Mouse (Mus musculus): ENCODE measurements around the gene Eng. TPM values are rescaled to one million over a fixed set of nuclear protein-coding genes. Genes with fewer than 3 reads are reported as not detected.

Gene Eng
- total and polyA plus RNA-seq, 3 experiments: 0.08 to 0.47 (median 0.13) TPM

DNA sequence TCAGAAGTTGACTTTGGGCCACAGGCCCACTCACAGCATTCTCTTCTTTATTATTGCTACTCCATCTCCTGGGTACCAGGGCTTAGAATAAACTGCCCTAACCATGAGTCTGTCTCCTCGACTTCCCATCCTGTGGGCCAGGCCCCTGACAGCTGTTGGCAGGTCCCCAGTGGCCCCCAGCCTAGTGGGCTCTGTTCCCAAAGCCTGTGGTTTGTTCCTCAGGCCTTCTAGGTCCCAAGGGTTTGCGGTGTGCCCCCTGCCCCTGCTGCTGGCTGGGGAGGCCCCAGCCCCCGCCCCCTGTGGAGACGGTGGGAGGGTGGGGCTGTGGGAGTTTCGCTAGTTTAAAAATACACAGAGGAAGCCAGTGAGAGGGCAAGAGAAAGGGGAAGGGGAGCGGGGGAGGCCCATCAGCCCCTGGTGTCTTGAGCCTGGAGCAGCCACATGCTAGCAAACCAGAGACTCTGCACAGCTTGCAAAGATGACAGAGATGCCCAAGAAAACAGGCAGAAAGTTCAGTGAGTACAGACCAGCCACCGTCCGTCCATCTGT, 74.4 kb downstream of the Eng start, which contains the start of gene Sh2d3c:
Sh2d3c (plus strand) TSS at position 375 of the 549 bp plus-strand sequence.
- dilution Hi-C loops (cut with MboI; ENCODE audit: extremely low pct_ligation_motif_present, extremely low pct_unique_long_range_greater_than_20kb, low sequenced_read_pairs) (no loop called here), in situ Hi-C loops (cut with MboI; ENCODE audit: low pct_ligation_motif_present, low pct_unique_long_range_greater_than_20kb, low sequenced_read_pairs) (no loop called here)
- H3K27me3 ChIP-seq (replicated peaks): no peaks in the 10 kb centered on the region
- H3K4me2 ChIP-seq (ENCODE audit: insufficient read depth, low read depth, poor library complexity, severe bottlenecking): peak within 1 kb of the TSS; percentile 67
- peaks cover 10% of the 10 kb centered on the region for H3K9me3 ChIP-seq (replicated peaks; ENCODE audit: low read length)
- TF ChIP-seq MEF2A (IDR thresholded peaks at IDR 0.05; ENCODE audit: borderline replicate concordance, low read depth, low read length): peak; percentile 82; the same call in 1 of the 2 replicates
- no peak for TF ChIP-seq JUN (IDR thresholded peaks at IDR 0.05; ENCODE audit: insufficient read depth, low read depth, low read length)
- TF ChIP-seq ZMIZ1 (IDR thresholded peaks at IDR 0.05; ENCODE audit: low read depth, low read length): no peak
- TF ChIP-seq EP300 (IDR thresholded peaks at IDR 0.05; ENCODE audit: low read length): no peak; the same call in 1 of the 2 replicates
- 0 out of 2 replicates have a peak, but pooled peaks have one; percentile 6 for TF ChIP-seq ELF1 (IDR thresholded peaks at IDR 0.05; ENCODE audit: low read depth, low read length)
- no peak for TF ChIP-seq MAFK (IDR thresholded peaks at IDR 0.05; ENCODE audit: insufficient replicate concordance, low read length)
- TF ChIP-seq BHLHE40 (IDR thresholded peaks at IDR 0.05; ENCODE audit: low read depth, low read length): peak; percentile 20; the same call in 1 of the 2 replicates
- TF ChIP-seq MAZ (IDR thresholded peaks at IDR 0.05; ENCODE audit: low read depth, low read length): peak; percentile 97
- no peak for TF ChIP-seq POLR2AphosphoS2 (IDR thresholded peaks at IDR 0.05; ENCODE audit: low read depth, low read length)
- no peak for TF ChIP-seq ZNF384 (IDR thresholded peaks at IDR 0.05; ENCODE audit: low read depth, low read length)
- no peak for TF ChIP-seq CHD1 (IDR thresholded peaks at IDR 0.05; ENCODE audit: low read depth, low read length)
- no peak for TF ChIP-seq RAD21 (IDR thresholded peaks at IDR 0.05; ENCODE audit: low read depth, low read length)
- no peak for TF ChIP-seq JUND (conservative IDR thresholded peaks at IDR 0.05; ENCODE audit: low read depth, low read length)
- peak; percentile 36; the same call in 1 of the 2 replicates for TF ChIP-seq MYC (IDR thresholded peaks at IDR 0.05; ENCODE audit: low read depth, low read length)
- no peak for TF ChIP-seq NRF1 (IDR thresholded peaks at IDR 0.05; ENCODE audit: low read depth, low read length)
- peak; percentile 76 for TF ChIP-seq POLR2A (IDR thresholded peaks at IDR 0.05; ENCODE audit: low read depth, low read length)
- peak; percentile 73 for TF ChIP-seq TBP (conservative IDR thresholded peaks at IDR 0.05; ENCODE audit: low read depth, low read length)
- no peak for TF ChIP-seq PAX5 (IDR thresholded peaks at IDR 0.05; ENCODE audit: low read length)
- 0 out of 2 replicates have a peak, but pooled peaks have one; percentile 49 for TF ChIP-seq RCOR1 (conservative IDR thresholded peaks at IDR 0.05; ENCODE audit: low read depth, low read length)
- no peak for TF ChIP-seq CTCF (conservative IDR thresholded peaks at IDR 0.05 in 1 of 2, IDR thresholded peaks at IDR 0.05 in 1 of 2; ENCODE audit: low read depth in 2 of 2, low read length in 2 of 2)
- TF ChIP-seq IRF4 (IDR thresholded peaks at IDR 0.05; ENCODE audit: low read depth, low read length): peak; percentile 52; the same call in 1 of the 2 replicates
- peak; percentile 69; the same call in 1 of the 2 replicates for TF ChIP-seq SIN3A (IDR thresholded peaks at IDR 0.05; ENCODE audit: low read length)
- TF ChIP-seq USF1 (IDR thresholded peaks at IDR 0.05; ENCODE audit: low read depth, low read length): no peak
- no peak for TF ChIP-seq GABPA (IDR thresholded peaks at IDR 0.05; ENCODE audit: insufficient replicate concordance, low read depth, low read length)
- 0 out of 2 replicates have a peak, but pooled peaks have one; percentile 1 for TF ChIP-seq UBTF (IDR thresholded peaks at IDR 0.05; ENCODE audit: low read depth, low read length)
- TF ChIP-seq ZC3H11A (IDR thresholded peaks at IDR 0.05; ENCODE audit: low read depth, low read length): no peak
- TF ChIP-seq ETS1 (conservative IDR thresholded peaks at IDR 0.05; ENCODE audit: low read depth, low read length): peak; percentile 80
- TF ChIP-seq MXI1 (IDR thresholded peaks at IDR 0.05; ENCODE audit: low read depth, low read length): peak; percentile 82
- peak within 1 kb of the TSS; percentile 61 to 94 (median 84) for H3K4me3 ChIP-seq (replicated peaks in 1 of 3; ENCODE audit: low read depth in 2 of 3, low read length in 2 of 3, poor library complexity in 1 of 3)
- peaks cover 10 to 29% of the 10 kb centered on the region in 2 experiments for H3K36me3 ChIP-seq (replicated peaks in 1 of 2; ENCODE audit: control insufficient read depth in 1 of 2, insufficient read depth in 1 of 2, low read length in 1 of 2)
- H3K4me1 ChIP-seq (ENCODE audit: control insufficient read depth in 1 of 2, insufficient read depth in 2 of 2): peaks cover 37 to 61% of the 10 kb centered on the region in 2 experiments
- DNase-seq (ENCODE audit: extremely low read depth): peak; percentile 73
- peak within 1 kb of the TSS; percentile 90 for H3K27ac ChIP-seq (ENCODE audit: insufficient read depth, low read depth)
- H3K79me2 ChIP-seq (replicated peaks; ENCODE audit: control insufficient read depth, extremely low read depth, insufficient read depth, poor library complexity, severe bottlenecking): peaks cover 27% of the 10 kb centered on the region
- peak within 1 kb of the TSS; percentile 90 for H3K9ac ChIP-seq (ENCODE audit: insufficient read depth, low read depth)
